Mouse (Mus musculus) heart, postnatal 0 days (tissue): ENCODE results near the gene Dync2li1. TPM values are rescaled to one million over a fixed set of nuclear protein-coding genes. Genes with fewer than 3 reads are reported as not detected.

Source experiments
- ATAC-seq: fragments of 200-750 bp; cut with Nextera tagmentation; 2 replicates; pipeline ENCODE4 v1.8.0; 2017; ENCODE audit warnings: low read depth, moderate number of reproducible peaks, moderate library complexity; ENCODE audit not compliant: insufficient read depth
- DNase-seq: peaks from one replicate; pipeline ENCODE4 v3.0.0-alpha.2; 2016; ENCODE audit warnings: low spot score
- H3K27ac ChIP-seq: fragments of 300-500 bp; sonication (generic); 2 replicates; pipeline ENCODE4 v1.5.1; 2014; ENCODE audit warnings: low read depth, mild to moderate bottlenecking
- H3K27me3 ChIP-seq: fragments of 300-500 bp; sonication (generic); 2 replicates; pipeline ENCODE4 v1.6.1; 2014; ENCODE audit warnings: low read length, mixed read lengths; ENCODE audit not compliant: control insufficient read depth, insufficient read depth
- H3K36me3 ChIP-seq: fragments of 300-500 bp; sonication (generic); replicated peaks from 2 replicates; pipeline ENCODE4 v1.6.1; 2014; ENCODE audit warnings: low read length, mixed read lengths; ENCODE audit not compliant: control insufficient read depth, insufficient read depth
- H3K4me1 ChIP-seq: fragments of 300-500 bp; sonication (generic); 2 replicates; pipeline ENCODE4 v1.6.1; 2014; ENCODE audit warnings: antibody characterized with exemption; ENCODE audit not compliant: control insufficient read depth, insufficient read depth
- H3K4me2 ChIP-seq: fragments of 300-500 bp; sonication (generic); 2 replicates; pipeline ENCODE4 v1.6.1; 2014; ENCODE audit warnings: low read depth, mild to moderate bottlenecking, low read length, moderate library complexity
- H3K4me3 ChIP-seq: fragments of 300-500 bp; sonication (generic); 2 replicates; pipeline ENCODE4 v1.5.1; 2014; ENCODE audit warnings: low read depth, low read length
- H3K9ac ChIP-seq: fragments of 300-500 bp; sonication (generic); replicated peaks from 2 replicates; pipeline ENCODE4 v1.6.1; 2014; ENCODE audit warnings: low read depth, low read length, mixed read lengths
- H3K9me3 ChIP-seq: fragments of 300-500 bp; sonication (generic); replicated peaks from 2 replicates; pipeline ENCODE4 v1.6.1; 2016; ENCODE audit warnings: low read length; ENCODE audit not compliant: control insufficient read depth
- CTCF ChIP-seq: IDR thresholded peaks from 2 replicates; pipeline ENCODE4 v1.5.1; 2016; ENCODE audit warnings: antibody characterized with exemption, control low read depth, low read depth
- EP300 ChIP-seq: IDR thresholded peaks from 2 replicates; pipeline ENCODE4 v1.6.1; 2016; ENCODE audit warnings: antibody characterized with exemption, low read depth
- WGBS: fragments of 180-500 bp; shearing (Covaris S2); extraction: QIAGEN DNeasy Blood & Tissue Kit; methylation state at CpG from one replicate; pipeline ENCODE4 v1.1.7; 2014; 5-methylcytosine and 5-hydroxymethylcytosine counted together
- polyA plus RNA-seq: library from polyadenylated mRNA; unstranded; fragments of >200 nt; fragmentation: Nextera tagmentation; extraction: Ambion mirVana; gene quantifications from 2 replicates; pipeline ENCODE4 v1.2.1, GENCODE M21; 2015
- total RNA-seq: library from RNA; depleted of rRNA; stranded (reverse); fragments of >200 nt; gene quantifications from 2 replicates; pipeline ENCODE4 v1.2.3, GENCODE M21; 2014; ENCODE audit warnings: low replicate concordance

The Dync2li1 gene
- total and polyA plus RNA-seq, 2 experiments from 2014 or later, result 6.6 TPM; not detected in 1

GRCm38 (mm10) chr17:84656205-84656604, 29.9 kb downstream of the Dync2li1 start:
- Histone ChIP-seq H3K27me3 (no peaks in the 10 kb centered on the region), H3K9me3 (no peaks in the 10 kb centered on the region), H3K4me2 (no peak overlapping the region), H3K9ac (no peak overlapping the region), H3K36me3 (no peaks in the 10 kb centered on the region), H3K27ac (no peak overlapping the region), H3K4me3 (no peak overlapping the region), H3K4me1 (no peaks in the 10 kb centered on the region)
- ATAC-seq (no peak), DNase-seq (no peak)
- WGBS, result 71% methylated on average over 5 of the region's 5 CpGs
- no peak for TF ChIP-seq EP300
- TF ChIP-seq CTCF, result no peak

GRCm38 (mm10) chr17:84656653-84657421, 30.5 kb downstream of the Dync2li1 start:
- H3K27me3 ChIP-seq, result no peaks in the 10 kb centered on the region
- H3K9ac ChIP-seq, result no peak overlapping the region
- H3K27ac ChIP-seq, result no peak overlapping the region
- H3K9me3 ChIP-seq, result no peaks in the 10 kb centered on the region
- DNase-seq (no peak), ATAC-seq (no peak)
- no peaks in the 10 kb centered on the region for H3K4me1 ChIP-seq
- WGBS, result 72% methylated on average over 19 of the region's 19 CpGs
- no peak for TF ChIP-seq CTCF
- no peak for TF ChIP-seq EP300
- H3K4me2 ChIP-seq, result no peak overlapping the region
- H3K4me3 ChIP-seq, result no peak overlapping the region
- H3K36me3 ChIP-seq, result no peaks in the 10 kb centered on the region

GRCm38 (mm10) chr17:84657422-84657732, 31.1 kb downstream of the Dync2li1 start:
- TF ChIP-seq CTCF, result no peak
- no peak for TF ChIP-seq EP300
- Histone ChIP-seq H3K27me3 (no peaks in the 10 kb centered on the region), H3K9me3 (no peaks in the 10 kb centered on the region), H3K27ac (no peak overlapping the region), H3K4me1 (no peaks in the 10 kb centered on the region), H3K4me3 (no peak overlapping the region), H3K36me3 (no peaks in the 10 kb centered on the region), H3K9ac (no peak overlapping the region), H3K4me2 (no peak overlapping the region)
- ATAC-seq, result no peak
- no peak for DNase-seq
- WGBS, result 69% methylated on average over 3 of the region's 3 CpGs

GRCm38 (mm10) chr17:84657782-84658181, 31.5 kb downstream of the Dync2li1 start:
- Histone ChIP-seq H3K27me3 (no peaks in the 10 kb centered on the region), H3K9ac (no peak overlapping the region), H3K36me3 (no peaks in the 10 kb centered on the region), H3K4me3 (no peak overlapping the region), H3K9me3 (no peaks in the 10 kb centered on the region), H3K4me2 (no peak overlapping the region), H3K27ac (no peak overlapping the region), H3K4me1 (no peaks in the 10 kb centered on the region)
- TF ChIP-seq CTCF, result no peak
- ATAC-seq (no peak), DNase-seq (no peak)
- 73% methylated on average over 7 of the region's 7 CpGs for WGBS

GRCm38 (mm10) chr17:84658195-84658594, 31.9 kb downstream of the Dync2li1 start:
- TF ChIP-seq EP300, result no peak
- TF ChIP-seq CTCF, result no peak
- Histone ChIP-seq H3K4me3 (no peak overlapping the region), H3K9me3 (no peaks in the 10 kb centered on the region), H3K36me3 (no peaks in the 10 kb centered on the region), H3K9ac (no peak overlapping the region), H3K27me3 (no peaks in the 10 kb centered on the region), H3K4me2 (no peak overlapping the region), H3K4me1 (no peaks in the 10 kb centered on the region), H3K27ac (no peak overlapping the region)
- 36% methylated on average over 5 of the region's 5 CpGs for WGBS
- no peak for DNase-seq
- ATAC-seq, result no peak

- no peaks in the 10 kb centered on the region for H3K36me3 ChIP-seq
- H3K4me2 ChIP-seq, result no peak overlapping the region
- 78% methylated on average over 8 of the region's 8 CpGs for WGBS
- ATAC-seq (no peak), DNase-seq (no peak)
- H3K27ac ChIP-seq, result no peak overlapping the region
- H3K4me1 ChIP-seq, result no peaks in the 10 kb centered on the region
- H3K4me3 ChIP-seq, result no peak overlapping the region
- no peak overlapping the region for H3K9ac ChIP-seq
- no peaks in the 10 kb centered on the region for H3K27me3 ChIP-seq
- H3K9me3 ChIP-seq, result no peaks in the 10 kb centered on the region
- TF ChIP-seq CTCF (no peak), EP300 (no peak)
These were observed 32.7 kb downstream of the Dync2li1 start for GRCm38 (mm10) chr17:84658951-84659350.
